Mouse (Mus musculus) gastrocnemius, postnatal 14 days (tissue): Measurements from ENCODE around the gene Adamts2. TPM values are rescaled to one million over a fixed set of nuclear protein-coding genes. Genes with fewer than 3 reads are reported as not detected.

Experiments
- DNase-seq: peaks from one replicate; pipeline ENCODE4 v3.0.0; 2021; ENCODE audit warnings: mixed read lengths
- intact Hi-C: fragments of 180-260 bp; cut with DNase I; formaldehyde crosslinking; loops from one replicate; pipeline ENCODE4 v1.15.1; 2025; ENCODE audit warnings: low total_unique reads
- total RNA-seq, 2 experiments: library from RNA; stranded (reverse); gene quantifications; 2 replicates each; pipeline ENCODE4 v1.2.3; 2021

The Adamts2 gene
- total RNA-seq, 2 experiments from 2014 or later, result 19.0 to 26.6 TPM

DNA sequence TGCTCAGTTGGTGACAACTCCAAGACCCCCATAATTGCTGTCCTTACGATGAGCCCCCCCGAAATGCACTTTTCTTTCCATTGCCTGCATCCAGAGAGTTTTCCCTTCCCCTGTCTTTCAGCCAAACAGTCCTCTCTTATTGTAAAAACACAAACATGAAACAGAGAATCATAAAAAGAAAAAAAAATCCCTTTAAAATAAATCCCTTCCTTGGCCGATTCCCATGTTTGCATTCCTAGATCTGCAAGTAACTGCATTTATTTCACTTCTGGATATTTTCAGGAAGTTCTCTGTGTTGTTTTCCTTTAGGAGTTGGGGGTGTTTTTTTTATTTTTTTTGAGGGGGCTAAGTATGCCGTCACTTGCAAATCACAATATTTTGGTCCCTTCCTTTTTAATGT, 19.0 kb downstream of the Adamts2 start:
- DNase-seq, result no peak
- intact Hi-C loops, result no loop called here

GRCm38 (mm10) chr11:50621364-50621763, 19.5 kb downstream of the Adamts2 start:
- DNase-seq, result no peak
- intact Hi-C loops, result no loop called here

DNA sequence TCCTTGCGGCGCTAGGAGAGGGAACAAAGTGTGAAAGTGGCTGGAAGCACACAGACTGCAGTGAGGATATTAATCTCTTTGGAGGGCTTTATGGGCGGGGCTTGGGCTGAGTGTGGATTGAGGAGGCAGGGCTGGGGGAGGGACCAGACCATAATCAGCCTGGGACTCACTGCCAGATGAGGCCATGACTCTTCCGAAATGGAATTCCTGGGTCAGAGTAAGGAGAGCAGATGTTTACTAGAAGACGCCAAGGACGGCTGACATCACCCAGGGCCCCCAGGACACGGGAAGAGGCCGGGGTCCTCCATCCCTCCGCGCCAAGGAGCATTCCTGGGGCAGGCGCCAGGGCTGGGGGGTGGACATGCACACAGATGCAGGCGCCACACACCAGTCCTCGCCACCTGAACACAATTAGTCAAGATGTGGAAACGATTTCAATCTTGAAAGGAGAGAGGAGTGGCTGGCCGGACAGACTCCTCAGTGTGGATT, 20.4 kb downstream of the Adamts2 start:
- DNase-seq, result peak; percentile 85
- intact Hi-C loops, result no loop called here

- intact Hi-C loops, result no loop called here
- DNase-seq, result no peak
Observed at GRCm38 (mm10) chr11:50623806-50624205, 21.9 kb downstream of the Adamts2 start.

DNA sequence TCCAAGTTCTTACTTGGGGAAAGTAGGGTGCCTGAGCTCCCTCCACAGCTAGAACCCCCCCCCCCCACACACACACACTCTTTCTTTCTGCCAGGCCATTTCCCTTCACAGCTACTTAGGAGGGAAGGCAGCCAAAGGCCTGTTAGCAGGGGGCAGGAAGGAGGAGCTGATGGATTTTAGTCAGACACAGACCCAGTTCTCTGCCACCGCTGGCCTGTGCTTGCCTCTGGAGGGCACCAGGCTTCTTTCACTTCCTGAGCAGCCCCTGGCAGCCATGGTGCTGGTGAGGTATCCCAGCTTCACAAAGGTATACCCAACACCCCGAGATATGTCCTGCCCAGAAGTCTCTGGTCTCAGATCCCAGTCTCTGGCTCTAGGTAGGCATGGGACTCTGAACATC, 22.4 kb downstream of the Adamts2 start:
- intact Hi-C loops, result no loop called here
- DNase-seq, result peak; percentile 44

GRCm38 (mm10) chr11:50624720-50625119, 22.8 kb downstream of the Adamts2 start:
- intact Hi-C loops, result no loop called here
- DNase-seq, result peak; percentile 64

DNA sequence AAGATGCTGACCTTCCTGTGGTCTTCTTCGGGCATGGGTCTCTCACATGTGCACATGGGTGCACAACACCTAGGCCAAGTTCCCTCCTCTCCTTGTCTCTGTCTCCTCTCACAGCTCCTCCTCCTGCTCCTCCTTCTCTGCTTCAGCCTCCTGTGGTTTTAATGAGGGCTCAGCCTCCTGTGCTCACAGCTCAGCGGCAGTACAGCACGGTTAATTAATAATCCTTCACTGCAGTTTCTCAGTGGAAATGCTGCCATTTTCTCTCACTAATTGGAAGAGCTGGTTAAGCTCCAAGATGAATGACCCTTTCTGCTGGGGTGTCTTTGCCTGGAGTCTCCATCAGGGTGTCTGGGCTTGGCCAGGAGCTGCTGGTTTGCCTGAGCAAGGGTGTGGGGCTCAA, 27.0 kb downstream of the Adamts2 start:
- no peak for DNase-seq
- intact Hi-C loops, result no loop called here

DNA sequence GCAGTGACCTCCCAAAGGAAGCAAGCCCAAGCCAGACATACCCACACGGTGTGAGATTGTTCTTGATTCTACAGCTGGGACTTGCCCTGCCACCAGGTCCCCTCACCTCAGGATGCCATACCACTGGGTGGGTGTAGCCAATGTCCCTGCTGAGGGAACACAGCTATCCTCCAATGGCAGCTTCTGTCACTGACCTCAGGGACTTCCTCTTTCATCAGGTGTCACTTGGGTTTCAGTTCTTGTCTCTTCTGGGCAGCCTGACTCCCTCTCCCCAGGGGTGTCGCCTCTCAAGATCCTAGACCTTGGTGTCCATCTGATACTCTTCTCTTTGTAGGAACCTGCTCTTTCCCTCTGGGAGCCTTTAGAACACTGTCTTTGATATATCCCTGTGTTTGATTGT, 28.6 kb downstream of the Adamts2 start:
- intact Hi-C loops, result no loop called here
- no peak for DNase-seq

- DNase-seq, result peak; percentile 83
- intact Hi-C loops, result no loop called here
Observed at GRCm38 (mm10) chr11:50632270-50632669, 30.4 kb downstream of the Adamts2 start.

DNA sequence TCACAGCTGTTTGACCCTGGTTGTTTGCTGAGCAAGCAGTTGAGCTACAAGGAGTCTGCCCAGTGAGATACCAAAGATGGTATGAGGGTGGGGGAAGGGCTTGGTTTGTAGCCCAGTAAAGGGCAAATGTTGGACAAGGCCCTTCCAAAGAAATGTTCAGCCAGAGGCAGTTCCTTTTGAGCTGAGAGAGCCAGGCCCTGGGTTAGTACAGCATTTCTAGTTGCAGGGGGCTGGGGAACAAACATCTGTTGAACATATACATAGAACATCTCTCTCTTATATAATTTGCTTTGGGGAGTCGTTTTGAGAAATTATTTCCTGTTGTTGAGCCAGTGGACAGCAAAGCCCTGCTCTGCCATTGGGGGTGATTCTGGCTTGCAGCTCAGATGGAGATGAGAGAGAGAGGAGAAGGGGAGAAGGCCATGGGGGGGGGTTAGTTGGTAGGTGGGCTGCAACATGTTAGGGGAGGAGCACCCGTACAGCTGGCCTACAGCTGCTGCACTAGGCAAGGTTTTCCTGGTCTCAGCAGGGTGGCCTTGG, 33.2 kb downstream of the Adamts2 start:
- peak; percentile 36 for DNase-seq
- intact Hi-C loops, result loop anchor here (5.0 kb wide), 1 partner anchor 267 kb away; no protein-coding TSS in a partner anchor

DNA sequence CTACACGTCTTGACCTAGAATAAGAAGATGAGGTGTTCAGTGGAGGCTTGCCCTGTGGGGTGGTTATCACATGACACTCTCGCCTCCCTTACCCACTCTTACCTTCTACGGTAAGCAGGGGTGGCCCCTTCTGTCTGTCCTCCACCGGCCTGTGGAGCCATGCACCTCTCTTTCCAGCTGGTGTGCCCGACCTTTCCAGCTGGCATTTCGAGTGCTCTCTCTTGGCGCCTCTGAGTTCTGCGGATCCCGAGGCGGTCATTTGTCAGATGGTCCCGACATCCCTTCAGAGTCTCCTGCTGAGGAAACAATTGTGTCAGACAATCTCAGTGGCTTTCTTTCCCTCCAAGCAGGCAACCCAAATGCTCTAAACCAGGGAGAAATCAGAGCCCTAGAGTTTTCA, 35.1 kb downstream of the Adamts2 start:
- intact Hi-C loops, result loop anchor here (5.0 kb wide), 1 partner anchor 265 kb away; no protein-coding TSS in a partner anchor
- DNase-seq, result no peak

DNA sequence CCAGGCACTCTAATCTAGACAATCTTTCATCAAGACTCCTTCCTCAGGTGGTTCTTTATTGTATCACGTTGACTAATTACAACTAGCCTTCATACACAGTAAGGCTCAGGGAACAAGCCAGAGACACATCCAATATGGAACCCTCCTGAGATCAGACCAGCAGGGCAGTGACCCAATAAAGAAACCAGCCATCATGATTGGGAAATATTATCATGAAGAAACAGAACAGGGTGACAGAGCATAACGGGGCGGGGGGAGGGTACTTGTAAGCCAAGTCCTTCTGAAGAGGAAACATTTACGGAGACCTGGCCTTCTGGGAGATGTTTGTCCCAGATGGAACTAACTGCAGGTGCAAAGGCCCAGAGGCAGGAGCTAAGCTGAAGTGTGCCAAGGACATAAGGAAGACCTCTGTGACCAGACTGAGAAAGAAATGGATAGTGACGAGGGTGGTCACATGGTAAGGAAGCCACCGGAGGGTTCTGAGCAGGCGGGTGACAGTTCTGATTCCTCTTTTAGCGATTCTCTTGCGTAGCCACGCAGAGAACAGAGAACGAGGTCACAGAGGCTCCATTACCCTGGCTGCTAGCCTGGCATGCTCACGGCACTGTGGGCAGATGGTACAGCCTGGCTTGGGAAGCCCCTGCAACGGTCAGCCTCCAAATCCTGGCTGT, 36.4 kb downstream of the Adamts2 start:
- no peak for DNase-seq
- intact Hi-C loops, result loop anchor here (5.0 kb wide), 1 partner anchor 264 kb away; no protein-coding TSS in a partner anchor

GRCm38 (mm10) chr11:50638868-50639220, 37.0 kb downstream of the Adamts2 start:
- no peak for DNase-seq
- intact Hi-C loops, result loop anchor here (5.0 kb wide), 1 partner anchor 263 kb away; no protein-coding TSS in a partner anchor

- DNase-seq, result no peak
- intact Hi-C loops, result no loop called here
Observed at GRCm38 (mm10) chr11:50642583-50642982, 40.7 kb downstream of the Adamts2 start.

DNA sequence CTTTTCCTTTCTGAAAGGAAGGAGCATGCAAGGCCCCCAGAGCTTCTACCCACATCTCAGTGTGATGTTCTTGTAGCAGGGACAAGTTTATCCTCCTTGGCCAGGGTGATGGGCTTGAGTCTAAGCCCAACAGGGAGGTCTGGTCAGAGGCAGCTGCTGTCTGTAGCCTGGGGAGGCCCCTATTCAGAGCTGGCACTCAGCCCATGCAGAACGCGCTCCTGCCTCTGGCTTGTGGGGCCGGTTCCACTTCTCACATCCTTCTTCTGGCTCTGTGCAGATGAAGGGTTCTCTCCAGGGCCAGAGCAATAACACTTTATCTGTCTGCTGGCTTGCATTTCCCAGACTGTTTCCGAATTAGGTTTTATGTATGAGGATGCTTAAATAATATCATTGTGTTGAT, 44.3 kb downstream of the Adamts2 start:
- intact Hi-C loops, result no loop called here
- peak; percentile 88 for DNase-seq

DNA sequence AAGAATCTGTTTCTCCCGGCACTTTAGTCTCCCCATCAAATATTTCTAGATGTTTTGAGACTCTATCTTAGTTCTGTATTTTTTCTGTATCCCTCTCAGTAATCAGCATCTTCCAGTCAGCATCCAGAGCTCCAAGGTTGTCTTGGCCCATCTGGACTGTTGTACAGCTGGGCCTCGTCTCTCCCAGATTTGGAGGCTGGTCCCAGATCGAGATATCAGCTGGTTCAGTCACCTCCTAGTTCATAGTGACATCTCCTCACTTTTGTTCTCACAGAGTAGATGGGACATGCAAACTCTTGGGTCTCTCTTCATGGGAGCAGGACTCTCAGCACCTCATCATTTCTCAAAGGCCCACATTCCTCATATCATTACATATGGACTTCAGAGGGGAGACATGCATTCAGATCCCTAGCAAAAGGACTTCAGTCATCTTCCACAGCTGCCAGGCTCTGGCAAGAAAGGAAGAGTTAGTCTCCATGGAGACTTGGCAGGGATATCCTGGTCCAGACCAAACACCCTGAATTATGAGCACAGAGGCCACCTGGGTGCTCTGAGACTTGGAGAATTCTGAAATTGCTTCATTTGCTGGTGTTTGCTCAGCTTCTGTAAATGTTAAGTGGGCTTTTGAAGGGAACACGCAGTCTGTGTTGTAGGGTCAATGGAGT, 46.4 kb downstream of the Adamts2 start:
- no peak for DNase-seq
- intact Hi-C loops, result no loop called here

DNA sequence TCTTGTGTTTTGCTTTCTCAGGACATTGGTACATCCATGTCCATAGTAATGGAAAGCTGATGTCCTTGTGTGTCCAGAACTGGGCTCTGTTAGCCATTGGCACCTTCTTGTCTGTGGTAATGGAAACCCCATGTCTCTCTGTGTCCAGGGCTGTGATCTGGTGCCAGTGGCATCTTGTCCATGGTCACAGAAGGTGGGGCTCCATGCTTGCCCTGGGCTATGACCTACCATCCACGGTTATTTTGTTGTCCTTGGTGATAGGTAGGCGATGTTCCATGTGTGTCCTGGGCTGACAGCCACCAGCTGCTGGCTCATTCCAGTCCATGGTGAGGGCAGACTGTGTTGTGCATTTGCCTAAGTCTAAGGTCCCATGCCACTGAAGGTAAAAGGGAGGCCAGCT, 48.2 kb downstream of the Adamts2 start:
- intact Hi-C loops, result no loop called here
- DNase-seq, result peak; percentile 63

- DNase-seq, result no peak
- intact Hi-C loops, result no loop called here
Observed at GRCm38 (mm10) chr11:50653746-50654431, 52.0 kb downstream of the Adamts2 start.

DNA sequence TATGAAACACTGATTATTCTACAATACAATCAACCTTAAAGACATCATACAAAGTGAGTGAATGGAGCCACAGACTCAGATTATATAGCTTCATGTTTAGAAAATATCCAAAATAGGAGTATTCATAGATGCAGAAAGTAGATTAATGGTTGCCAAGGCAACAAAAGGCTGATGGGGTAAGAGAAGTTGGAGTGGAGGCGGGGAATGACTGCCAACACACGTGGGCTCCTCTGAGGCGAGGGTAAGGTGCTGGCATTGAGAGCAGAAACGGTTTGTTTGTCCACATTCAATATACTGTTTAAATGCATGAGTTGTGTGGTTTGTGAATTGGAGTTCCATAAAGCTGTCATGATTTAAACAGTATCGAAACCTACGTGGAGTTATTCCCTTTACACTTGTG, 56.9 kb downstream of the Adamts2 start:
- no peak for DNase-seq
- intact Hi-C loops, result no loop called here

GRCm38 (mm10) chr11:50662176-50662575, 60.3 kb downstream of the Adamts2 start:
- DNase-seq, result no peak
- intact Hi-C loops, result no loop called here
